Mouse (Mus musculus): Measurements from ENCODE around the gene Slc15a3.

- TF ChIP-seq CTCF (conservative IDR thresholded peaks at IDR 0.05; ENCODE audit: insufficient read depth, insufficient read length, low read depth, low read length) (no peak), POLR2A (IDR thresholded peaks at IDR 0.05; ENCODE audit: low read depth, low read length) (no peak)
Observed at GRCm38 (mm10) chr19:10860072-10860497, 20.6 kb downstream of the Slc15a3 start.

Measured in kidney, adult 2 months (tissue).